Mouse (Mus musculus): ENCODE measurements at regions not wholly inside any gene's neighbourhood (a gene's known extent, or its start where the extent isn't known, plus 50 kb on each side); places are given as distances from the start of the nearest gene placed in this dataset.

DNA sequence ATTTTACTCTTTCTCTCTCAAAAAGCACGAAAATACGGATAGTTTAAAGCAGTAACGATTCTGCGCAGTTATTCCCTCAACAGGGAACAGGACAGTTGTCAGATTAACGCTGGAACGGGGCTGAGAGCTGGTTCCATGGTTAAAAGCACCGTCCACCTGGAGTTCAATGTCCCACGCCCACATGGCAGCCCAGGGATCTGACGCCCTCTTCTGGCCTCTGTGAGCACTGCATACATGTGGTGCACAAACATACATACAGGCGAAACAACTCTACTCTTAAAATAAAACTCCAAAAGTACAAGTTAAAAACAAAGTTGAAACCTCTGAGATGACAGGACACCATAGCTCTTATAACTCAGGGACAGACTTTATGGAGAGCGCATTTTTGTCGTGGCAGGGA is 169.5 kb downstream of the Rpap3 start:
- H3K4me2 ChIP-seq (ENCODE audit: low read depth, low read length, poor library complexity, severe bottlenecking): no peak overlapping the region
- ATAC-seq (ENCODE audit: low FRiP score) (no peak), DNase-seq (ENCODE audit: low spot score) (no peak)
- no peaks in the 10 kb centered on the region for H3K36me3 ChIP-seq (ENCODE audit: insufficient read depth, low read length)
- no peak overlapping the region for H3K9ac ChIP-seq (replicated peaks; ENCODE audit: low read length, poor library complexity, severe bottlenecking)
- peaks cover 5% of the 10 kb centered on the region; the same call in 1 of the 2 replicates for H3K4me1 ChIP-seq (ENCODE audit: insufficient read depth, low read length)
- 85% methylated on average over 12 of the region's 12 CpGs for WGBS
- no peaks in the 10 kb centered on the region for H3K27me3 ChIP-seq (ENCODE audit: insufficient read depth, low read length)
- no peaks in the 10 kb centered on the region for H3K9me3 ChIP-seq (ENCODE audit: low read length)
- H3K27ac ChIP-seq (ENCODE audit: low read depth, low read length): 0 out of 2 replicates have a peak overlapping the region, but pooled peaks have one; percentile 73
- H3K4me3 ChIP-seq (ENCODE audit: low read depth, low read length): no peak overlapping the region
- TF ChIP-seq CTCF (IDR thresholded peaks at IDR 0.05): peak; percentile 59

DNA sequence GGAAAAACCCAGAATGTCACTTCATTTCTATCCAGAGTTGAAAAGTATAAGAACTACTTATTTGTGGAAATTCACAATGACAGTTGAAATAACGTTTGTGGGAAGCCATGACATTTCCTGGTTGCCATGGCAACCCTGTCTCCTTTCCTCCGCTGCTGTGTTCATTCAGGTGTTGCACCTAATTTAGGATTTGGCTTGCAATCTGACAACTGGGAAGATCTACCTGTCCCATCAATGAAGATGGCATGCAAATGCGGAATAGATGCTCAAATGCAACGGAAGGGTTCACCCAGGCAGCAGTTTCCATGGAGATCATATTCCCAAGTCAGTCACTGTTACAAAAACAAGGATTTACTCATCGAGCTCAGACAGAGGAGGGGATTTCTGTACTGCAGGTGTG is 170.7 kb downstream of the Rpap3 start:
- 27% methylated on average over 5 of the region's 5 CpGs for WGBS
- Histone ChIP-seq H3K9ac (replicated peaks; ENCODE audit: low read length, poor library complexity, severe bottlenecking) (no peak overlapping the region), H3K4me3 (ENCODE audit: low read depth, low read length) (no peak overlapping the region), H3K27ac (ENCODE audit: low read depth, low read length) (peak overlapping the region; percentile 73), H3K4me1 (ENCODE audit: insufficient read depth, low read length) (peaks cover 5% of the 10 kb centered on the region; the same call in 1 of the 2 replicates), H3K36me3 (ENCODE audit: insufficient read depth, low read length) (no peaks in the 10 kb centered on the region), H3K27me3 (ENCODE audit: insufficient read depth, low read length) (no peaks in the 10 kb centered on the region), H3K9me3 (ENCODE audit: low read length) (no peaks in the 10 kb centered on the region), H3K4me2 (ENCODE audit: low read depth, low read length, poor library complexity, severe bottlenecking) (no peak overlapping the region)
- DNase-seq (ENCODE audit: low spot score) (peak; percentile 79), ATAC-seq (ENCODE audit: low FRiP score) (no peak)
- TF ChIP-seq CTCF (IDR thresholded peaks at IDR 0.05): no peak

DNA sequence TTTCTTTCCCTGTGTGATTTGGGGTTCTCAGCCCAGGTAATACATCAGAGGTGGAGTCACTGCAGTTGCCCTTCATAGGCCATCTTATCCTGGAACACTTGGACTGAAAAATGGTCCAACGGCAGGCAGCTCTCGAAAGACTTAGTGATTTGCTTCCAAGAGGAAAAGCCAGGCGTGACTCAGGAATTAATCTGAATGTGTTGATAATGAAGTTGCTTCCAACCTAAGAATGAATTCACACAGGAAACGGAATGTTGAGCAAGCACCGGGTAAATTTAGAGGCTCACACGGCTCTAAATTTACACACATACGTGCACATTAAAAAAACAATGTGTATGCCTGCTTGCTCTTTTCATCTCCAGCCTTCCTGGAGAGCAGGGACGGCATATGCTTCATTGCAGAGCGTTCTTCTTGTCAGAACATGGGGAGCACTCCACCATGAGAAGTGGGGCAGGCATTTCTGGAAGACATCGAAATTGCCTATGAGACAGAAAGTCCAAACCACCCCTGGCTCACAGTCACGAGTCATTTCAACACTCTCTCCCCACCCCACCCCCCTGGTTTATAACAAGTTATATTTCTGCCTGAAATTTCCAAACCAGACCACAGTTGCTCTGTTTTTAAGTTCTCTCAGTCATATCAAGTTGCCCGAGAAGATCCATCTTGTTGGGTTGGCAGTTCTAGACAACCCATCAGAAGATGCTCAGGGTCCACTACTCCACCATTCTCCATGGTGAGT is 171.9 kb downstream of the Rpap3 start:
- no peak for TF ChIP-seq CTCF (IDR thresholded peaks at IDR 0.05)
- Histone ChIP-seq H3K4me1 (ENCODE audit: insufficient read depth, low read length) (peaks cover 5% of the 10 kb centered on the region; the same call in 1 of the 2 replicates), H3K27ac (ENCODE audit: low read depth, low read length) (0 out of 2 replicates have a peak overlapping the region, but pooled peaks have one; percentile 18), H3K4me2 (ENCODE audit: low read depth, low read length, poor library complexity, severe bottlenecking) (no peak overlapping the region), H3K9me3 (ENCODE audit: low read length) (no peaks in the 10 kb centered on the region), H3K4me3 (ENCODE audit: low read depth, low read length) (no peak overlapping the region), H3K27me3 (ENCODE audit: insufficient read depth, low read length) (no peaks in the 10 kb centered on the region), H3K9ac (replicated peaks; ENCODE audit: low read length, poor library complexity, severe bottlenecking) (no peak overlapping the region), H3K36me3 (ENCODE audit: insufficient read depth, low read length) (no peaks in the 10 kb centered on the region)
- DNase-seq (ENCODE audit: low spot score) (no peak), ATAC-seq (ENCODE audit: low FRiP score) (no peak)
- 79% methylated on average over 12 of the region's 12 CpGs for WGBS

DNA sequence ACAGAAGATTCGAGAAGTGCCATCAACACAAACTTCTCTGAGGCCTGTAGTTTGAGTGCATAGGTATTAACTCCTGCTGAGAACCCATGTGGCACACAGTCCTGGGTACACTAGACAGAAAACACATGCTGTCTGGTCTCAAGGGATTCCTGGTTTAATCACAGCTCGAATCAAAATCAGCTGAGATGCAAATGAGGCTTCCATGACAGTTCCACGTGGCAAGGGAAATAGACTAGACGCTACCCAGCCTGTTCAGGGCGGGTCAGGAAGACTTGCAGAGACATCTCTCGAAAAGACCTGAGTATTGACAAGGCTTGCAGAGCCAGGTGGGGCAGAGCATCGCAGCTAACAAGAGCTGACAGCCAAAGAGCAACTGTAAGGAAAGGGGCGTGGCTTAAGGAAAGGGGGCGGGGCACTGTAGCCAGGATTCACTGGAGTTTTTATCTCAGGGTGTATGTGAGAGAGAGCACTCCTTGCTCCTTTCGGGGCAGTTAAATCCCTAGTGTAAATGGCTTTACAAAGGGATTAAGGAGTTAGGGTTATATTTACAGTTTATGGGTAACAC is 173.2 kb downstream of the Rpap3 start:
- no peak overlapping the region for H3K9ac ChIP-seq (replicated peaks; ENCODE audit: low read length, poor library complexity, severe bottlenecking)
- H3K4me3 ChIP-seq (ENCODE audit: low read depth, low read length): no peak overlapping the region
- no peaks in the 10 kb centered on the region for H3K36me3 ChIP-seq (ENCODE audit: insufficient read depth, low read length)
- no peak overlapping the region for H3K4me2 ChIP-seq (ENCODE audit: low read depth, low read length, poor library complexity, severe bottlenecking)
- H3K27ac ChIP-seq (ENCODE audit: low read depth, low read length): no peak overlapping the region
- DNase-seq (ENCODE audit: low spot score) (no peak), ATAC-seq (ENCODE audit: low FRiP score) (no peak)
- H3K4me1 ChIP-seq (ENCODE audit: insufficient read depth, low read length): peaks cover 5% of the 10 kb centered on the region; the same call in 1 of the 2 replicates
- H3K27me3 ChIP-seq (ENCODE audit: insufficient read depth, low read length): no peaks in the 10 kb centered on the region
- WGBS: 54% methylated on average over 10 of the region's 10 CpGs
- TF ChIP-seq CTCF (IDR thresholded peaks at IDR 0.05): no peak
- H3K9me3 ChIP-seq (ENCODE audit: low read length): no peaks in the 10 kb centered on the region

DNA sequence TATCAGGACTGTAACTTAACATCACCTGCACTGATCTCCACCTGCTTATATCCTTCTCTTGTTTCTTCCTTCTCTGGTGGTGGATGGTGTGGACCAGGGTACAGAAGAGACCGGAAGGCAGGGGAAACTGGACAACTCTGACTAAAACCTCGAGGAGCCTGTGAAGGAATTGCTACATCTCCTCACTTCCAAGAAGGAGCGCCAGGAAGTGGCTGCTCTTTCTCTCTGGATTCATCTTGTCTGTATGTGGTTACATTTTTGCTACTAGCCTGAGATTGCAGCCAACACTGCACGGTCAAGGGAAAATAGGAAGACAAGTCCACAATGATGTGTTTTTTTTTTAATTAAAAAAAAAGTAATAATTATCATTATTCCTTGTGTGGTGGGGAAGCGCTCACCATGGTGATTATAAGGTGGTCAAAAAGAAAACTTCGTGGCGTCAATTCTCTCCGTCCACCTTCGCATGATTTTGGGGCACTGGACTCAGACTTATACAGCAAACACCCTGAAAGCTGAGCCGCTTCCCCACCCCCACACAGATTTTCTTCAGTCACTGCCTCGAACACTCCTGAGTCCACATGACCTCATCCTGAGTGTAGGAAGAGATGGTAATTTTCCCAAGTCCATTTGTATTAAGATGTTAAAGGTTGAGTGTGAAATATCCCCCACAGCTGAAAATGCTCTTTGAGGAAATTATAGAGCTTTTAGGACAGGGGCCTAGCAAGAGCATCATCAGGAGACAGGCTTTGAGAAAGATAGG is 177.2 kb downstream of the Rpap3 start:
- 88% methylated on average over 11 of the region's 11 CpGs for WGBS
- H3K9ac ChIP-seq (replicated peaks; ENCODE audit: low read length, poor library complexity, severe bottlenecking): no peak overlapping the region
- ATAC-seq (ENCODE audit: low FRiP score) (no peak), DNase-seq (ENCODE audit: low spot score) (no peak)
- no peak overlapping the region for H3K4me2 ChIP-seq (ENCODE audit: low read depth, low read length, poor library complexity, severe bottlenecking)
- no peaks in the 10 kb centered on the region for H3K27me3 ChIP-seq (ENCODE audit: insufficient read depth, low read length)
- no peaks in the 10 kb centered on the region for H3K36me3 ChIP-seq (ENCODE audit: insufficient read depth, low read length)
- H3K4me3 ChIP-seq (ENCODE audit: low read depth, low read length): no peak overlapping the region
- H3K9me3 ChIP-seq (ENCODE audit: low read length): no peaks in the 10 kb centered on the region
- TF ChIP-seq CTCF (IDR thresholded peaks at IDR 0.05): no peak
- no peak overlapping the region for H3K27ac ChIP-seq (ENCODE audit: low read depth, low read length)
- no peaks in the 10 kb centered on the region for H3K4me1 ChIP-seq (ENCODE audit: insufficient read depth, low read length)

DNA sequence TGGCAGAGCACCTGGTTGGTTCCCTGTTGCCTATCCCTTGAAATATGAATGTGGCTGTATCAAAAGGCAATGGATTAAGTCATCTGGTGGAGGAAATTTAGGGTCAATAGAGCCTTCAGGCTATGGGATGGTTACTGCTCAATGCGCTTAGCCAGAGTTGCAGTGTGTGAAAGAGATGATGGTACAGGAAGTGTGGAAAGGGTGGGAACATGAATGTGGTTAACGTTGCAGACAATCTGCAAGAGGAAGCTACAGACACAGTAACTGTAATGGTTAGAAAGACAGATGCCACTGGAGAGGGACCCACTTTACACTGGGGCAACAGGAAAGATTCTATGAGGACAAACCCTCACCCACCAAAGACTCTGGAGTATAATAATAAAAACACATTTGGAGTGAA is 185.2 kb downstream of the Rpap3 start:
- H3K4me2 ChIP-seq (ENCODE audit: low read depth, low read length, poor library complexity, severe bottlenecking): no peak overlapping the region
- WGBS: 86% methylated on average over 2 of the region's 2 CpGs
- DNase-seq (ENCODE audit: low spot score): no peak
- no peak for TF ChIP-seq CTCF (IDR thresholded peaks at IDR 0.05)
- H3K9ac ChIP-seq (replicated peaks; ENCODE audit: low read length, poor library complexity, severe bottlenecking): no peak overlapping the region
- H3K4me1 ChIP-seq (ENCODE audit: insufficient read depth, low read length): peaks cover 3% of the 10 kb centered on the region; the same call in 1 of the 2 replicates
- no peaks in the 10 kb centered on the region for H3K9me3 ChIP-seq (ENCODE audit: low read length)
- no peak for ATAC-seq (ENCODE audit: low FRiP score)
- H3K4me3 ChIP-seq (ENCODE audit: low read depth, low read length): no peak overlapping the region
- no peak overlapping the region for H3K27ac ChIP-seq (ENCODE audit: low read depth, low read length)
- no peaks in the 10 kb centered on the region for H3K27me3 ChIP-seq (ENCODE audit: insufficient read depth, low read length)
- no peaks in the 10 kb centered on the region for H3K36me3 ChIP-seq (ENCODE audit: insufficient read depth, low read length)
